Mouse (Mus musculus): Measurements from ENCODE around the gene Xab2.

Xab2 gene

GRCm38 (mm10) chr8:3567641-3568371 is 53.3 kb downstream of the Xab2 start, which contains the start of gene C330021F23Rik:
TSS of gene C330021F23Rik (plus strand) at chr8:3567990.
- no peak for DNase-seq (ENCODE audit: extremely low read depth, low read depth)

Data from MEL-GATA-1-ER (cell line).